Mouse (Mus musculus): ENCODE data around the gene Relch.

DNA sequence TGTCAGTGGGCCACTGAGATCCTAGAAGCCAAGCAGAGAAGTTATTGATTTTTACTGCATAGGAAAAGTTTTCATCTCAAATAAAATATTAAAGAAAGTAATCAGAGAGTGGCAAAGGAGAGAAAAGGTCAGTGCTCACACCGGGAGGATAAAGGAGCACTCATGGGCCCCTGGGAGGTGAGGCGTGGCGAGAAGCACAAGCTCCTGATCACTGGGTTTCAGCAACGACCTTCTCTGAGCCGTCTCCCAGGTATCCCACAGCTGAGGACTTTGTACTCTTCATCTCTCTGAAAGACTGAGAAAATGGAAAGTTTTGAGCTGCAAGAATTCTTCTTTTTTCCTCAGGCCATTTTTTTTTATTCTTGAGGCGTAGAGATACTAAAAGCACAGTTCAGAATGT, 131.0 kb downstream of the Relch start:
- TF ChIP-seq CHD2 (IDR thresholded peaks at IDR 0.05; ENCODE audit: low read depth, low read length) = no peak
- TF ChIP-seq ZC3H11A (IDR thresholded peaks at IDR 0.05; ENCODE audit: borderline replicate concordance, low read depth, low read length) = no peak
- no peak for TF ChIP-seq MAFK (IDR thresholded peaks at IDR 0.05; ENCODE audit: insufficient read depth, low read depth, low read length)

All from ES-E14 (cell line).